Mouse (Mus musculus) cortical plate, adult 2 months (tissue): Measurements from ENCODE around the gene Mat2a. TPM values are rescaled to one million over a fixed set of nuclear protein-coding genes. Genes with fewer than 3 reads are reported as not detected.
"Not testable (repeated sequence)": the region's sequence is repeated elsewhere in the genome, so short reads cannot be mapped to it uniquely, and the experiment has no call there.

ENCODE experiments used
- H3K27ac ChIP-seq: fragments of 200-500 bp; 2 replicates; pipeline ENCODE4 v1.5.1; 2012; ENCODE audit warnings: low read length, control low read depth, inconsistent platforms; ENCODE audit not compliant: insufficient read depth
- H3K4me1 ChIP-seq: fragments of 200-500 bp; 2 replicates; pipeline ENCODE4 v1.6.1; 2011; ENCODE audit warnings: low read length; ENCODE audit not compliant: control insufficient read depth, insufficient read depth
- H3K4me3 ChIP-seq: fragments of 200-500 bp; 2 replicates; pipeline ENCODE4 v1.5.1; 2011; ENCODE audit warnings: mild to moderate bottlenecking, low read length, control low read depth; ENCODE audit not compliant: insufficient read depth
- CTCF ChIP-seq: fragments of 200-500 bp; IDR thresholded peaks from 2 replicates; pipeline ENCODE4 v1.5.1; 2011; ENCODE audit warnings: mild to moderate bottlenecking, control low read depth, low read length; ENCODE audit not compliant: insufficient read depth; ENCODE audit errors: extremely low read depth
- POLR2A ChIP-seq: fragments of 200-500 bp; IDR thresholded peaks from 2 replicates; pipeline ENCODE4 v1.6.1; 2011; ENCODE audit warnings: mild to moderate bottlenecking, low read length, control low read depth; ENCODE audit not compliant: insufficient read depth; ENCODE audit errors: extremely low read depth
- polyA plus RNA-seq: library from polyadenylated mRNA; depleted of rRNA; stranded (reverse); fragments of >200 nt; gene quantifications from 2 replicates; pipeline ENCODE4 v1.2.3, GENCODE M21; 2012

Mat2a gene
- polyA plus RNA-seq, 1 experiment: 180 TPM

GRCm38 (mm10) chr6:72476836-72477235, 37.5 kb upstream of the Mat2a start:
- H3K4me1 ChIP-seq: peaks cover 1% of the 10 kb centered on the region; the same call in 1 of the 2 replicates
- TF ChIP-seq CTCF (no peak), POLR2A (no peak)
- H3K4me3 ChIP-seq: no peak overlapping the region
- no peak overlapping the region for H3K27ac ChIP-seq

- no peak overlapping the region for H3K4me3 ChIP-seq
- no peak for TF ChIP-seq CTCF
- TF ChIP-seq POLR2A: no peak
- no peak overlapping the region for H3K27ac ChIP-seq
- H3K4me1 ChIP-seq: peaks cover 1% of the 10 kb centered on the region; the same call in 1 of the 2 replicates
Measured at GRCm38 (mm10) chr6:72475221-72475985, 36.0 kb upstream of the Mat2a start.

DNA sequence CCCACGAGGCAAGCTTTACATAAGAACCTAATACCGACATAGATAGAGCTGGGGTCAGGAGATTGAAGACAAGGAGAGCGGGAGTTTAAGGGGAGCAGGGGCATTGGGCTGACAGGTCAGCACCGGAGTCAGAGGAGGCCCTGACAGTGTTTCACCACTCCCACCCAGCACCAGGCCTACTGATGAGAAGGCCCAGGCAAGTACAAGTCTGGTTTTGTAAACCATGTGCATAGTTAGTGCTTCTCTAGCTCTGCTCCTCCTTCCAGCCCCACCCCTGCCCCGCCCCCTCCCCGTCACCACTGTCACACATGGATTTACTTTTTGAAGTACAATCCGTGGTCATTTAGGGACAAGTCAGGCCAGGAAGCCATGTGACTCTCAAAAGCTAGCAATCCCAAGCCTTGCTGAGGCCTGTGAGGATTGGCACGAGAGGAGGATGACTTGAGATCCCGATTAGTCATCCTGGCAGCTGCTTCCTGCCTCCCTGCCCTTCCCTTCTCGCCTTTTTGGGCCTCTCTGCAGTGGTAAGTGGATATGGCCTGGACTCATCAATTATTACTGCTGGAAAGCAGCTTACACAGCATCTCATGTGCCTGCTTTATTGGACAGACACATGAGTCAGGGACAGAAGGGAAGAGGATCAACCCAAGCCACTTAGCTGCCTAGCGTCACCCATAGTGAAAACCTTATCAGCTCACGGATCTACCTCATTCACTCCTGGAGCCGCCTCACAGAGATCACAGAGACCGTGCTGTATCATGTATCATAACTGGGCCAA, 34.1 kb upstream of the Mat2a start:
- Histone ChIP-seq H3K4me3 (no peak overlapping the region), H3K4me1 (peaks cover 1% of the 10 kb centered on the region; the same call in 1 of the 2 replicates), H3K27ac (no peak overlapping the region)
- TF ChIP-seq POLR2A: no peak

DNA sequence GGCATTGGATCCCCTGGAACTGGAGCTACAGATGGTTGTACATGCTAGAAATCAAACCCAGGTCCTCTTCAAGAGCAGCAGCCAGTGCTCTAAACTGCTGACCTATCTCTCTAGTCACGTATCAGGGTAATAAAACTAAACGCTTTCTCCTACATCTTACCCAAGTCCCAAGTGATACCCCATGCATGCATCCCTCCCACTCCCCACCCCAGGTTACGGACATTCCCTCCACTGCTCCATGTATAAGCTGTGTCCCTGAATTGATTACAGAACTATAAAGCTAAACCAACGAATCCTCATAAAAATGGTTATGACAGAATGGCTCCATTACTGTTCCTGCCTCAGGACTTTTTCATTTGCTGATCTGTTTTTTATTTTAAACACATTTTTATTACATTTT, 26.8 kb upstream of the Mat2a start:
- TF ChIP-seq POLR2A (no peak), CTCF (no peak)
- Histone ChIP-seq H3K4me1 (no peaks in the 10 kb centered on the region), H3K27ac (no peak overlapping the region), H3K4me3 (no peak overlapping the region)

GRCm38 (mm10) chr6:72465361-72466157, 26.2 kb upstream of the Mat2a start:
- TF ChIP-seq POLR2A: no peak
- no peak for TF ChIP-seq CTCF
- H3K27ac ChIP-seq: no peak overlapping the region
- H3K4me1 ChIP-seq: no peaks in the 10 kb centered on the region
- H3K4me3 ChIP-seq: no peak overlapping the region

GRCm38 (mm10) chr6:72462550-72463257, 23.3 kb upstream of the Mat2a start:
- H3K27ac ChIP-seq, H3K4me3 ChIP-seq: not testable (repeated sequence)

DNA sequence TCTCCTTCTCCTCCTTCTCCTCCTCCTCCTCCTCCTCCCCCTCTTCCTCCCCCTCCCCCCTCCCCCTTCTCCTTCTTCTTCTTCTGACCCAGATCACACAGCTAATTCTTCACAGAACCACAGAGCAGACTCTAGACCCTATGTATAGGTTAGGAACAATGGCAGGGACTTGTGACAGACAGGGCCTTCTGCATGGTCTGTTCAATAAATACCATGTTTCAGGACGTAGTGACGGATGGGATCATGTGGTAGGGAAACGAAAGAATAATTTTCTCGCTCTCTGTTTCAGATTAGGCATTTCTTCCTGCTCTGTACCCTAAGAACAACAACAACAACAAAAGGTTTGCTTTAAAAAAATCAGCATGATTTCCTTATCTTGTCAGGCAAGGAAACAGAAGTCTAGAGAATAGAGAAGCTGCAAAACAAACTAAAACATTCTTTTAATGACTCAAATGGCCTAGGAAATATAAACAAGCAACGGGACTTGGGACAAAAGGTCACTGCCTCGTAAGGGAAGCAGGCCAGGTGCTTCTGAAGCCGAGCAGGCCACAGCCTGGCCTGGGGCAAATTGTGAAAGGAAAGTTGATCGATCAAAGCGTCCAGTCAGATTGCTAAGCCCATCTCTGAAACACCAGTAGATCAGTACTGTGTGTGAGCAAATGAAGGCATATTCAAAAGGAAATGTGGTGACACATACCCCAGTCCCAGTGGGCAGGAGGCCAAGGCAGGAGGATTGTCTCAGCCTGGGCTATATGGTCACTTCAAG, 20.9 kb upstream of the Mat2a start:
- H3K27ac ChIP-seq: no peak overlapping the region
- no peak overlapping the region for H3K4me3 ChIP-seq
- no peak for TF ChIP-seq CTCF
- TF ChIP-seq POLR2A: no peak
- H3K4me1 ChIP-seq: no peaks in the 10 kb centered on the region

More at GRCm38 (mm10) chr6:72462550-72463257, 23.3 kb upstream of the Mat2a start:
- not testable (repeated sequence) for H3K4me1 ChIP-seq

DNA sequence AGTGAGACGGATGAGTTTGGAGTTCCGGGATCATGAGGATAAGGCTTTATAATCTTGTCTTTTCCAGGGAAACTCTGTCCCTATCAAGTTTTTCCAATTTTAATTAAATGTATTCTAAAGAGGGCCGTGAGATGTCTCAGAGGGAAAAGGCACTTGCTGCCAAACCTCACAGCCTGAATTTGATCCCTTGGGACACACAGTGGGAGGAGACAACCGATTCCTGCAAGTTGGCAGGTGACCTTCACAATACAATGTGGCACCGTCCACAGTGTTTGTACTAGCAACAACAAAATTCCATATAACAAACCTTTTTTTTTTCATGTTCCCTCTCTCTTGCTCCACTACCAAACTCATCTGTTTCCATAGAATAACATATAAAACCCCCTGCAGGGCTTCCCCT, 19.6 kb upstream of the Mat2a start:
- Histone ChIP-seq H3K4me3 (no peak overlapping the region), H3K27ac (no peak overlapping the region), H3K4me1 (0 out of 2 replicates have a peak, but pooled peaks cover 2% of the 10 kb centered on the region)
- no peak for TF ChIP-seq POLR2A
- no peak for TF ChIP-seq CTCF
